Mouse (Mus musculus) liver, postnatal 0 days (tissue): ENCODE data around the gene Glt8d1. TPM values are rescaled to one million over a fixed set of nuclear protein-coding genes. Genes with fewer than 3 reads are reported as not detected.

ENCODE experiments used
- ATAC-seq: fragments of 200-750 bp; cut with Nextera tagmentation; 2 replicates; pipeline ENCODE4 v1.8.0; 2017; ENCODE audit warnings: mild to moderate bottlenecking, moderate library complexity
- DNase-seq: peaks from one replicate; pipeline ENCODE4 v3.0.0-alpha.2; 2016
- H3K27ac ChIP-seq: fragments of 300-500 bp; sonication (generic); 2 replicates; pipeline ENCODE4 v1.5.1; 2014; ENCODE audit warnings: antibody characterized with exemption, moderate library complexity, mild to moderate bottlenecking, low read depth
- H3K27me3 ChIP-seq: fragments of 300-500 bp; sonication (generic); 2 replicates; pipeline ENCODE4 v1.6.1; 2014; ENCODE audit warnings: low read length, control low read depth, mixed read lengths; ENCODE audit not compliant: insufficient read depth
- H3K36me3 ChIP-seq: fragments of 300-500 bp; sonication (generic); replicated peaks from 2 replicates; pipeline ENCODE4 v1.6.1; 2014; ENCODE audit warnings: mild to moderate bottlenecking, control low read depth, low read length, moderate library complexity, mixed read lengths; ENCODE audit not compliant: insufficient read depth
- H3K4me1 ChIP-seq: fragments of 300-500 bp; sonication (generic); 2 replicates; pipeline ENCODE4 v1.6.1; 2014; ENCODE audit warnings: antibody characterized with exemption, mild to moderate bottlenecking, control low read depth; ENCODE audit not compliant: insufficient read depth
- H3K4me2 ChIP-seq: fragments of 300-500 bp; sonication (generic); 2 replicates; pipeline ENCODE4 v1.6.1; 2014; ENCODE audit warnings: low read depth, mild to moderate bottlenecking, low read length, moderate library complexity, mixed read lengths
- H3K4me3 ChIP-seq: fragments of 300-500 bp; sonication (generic); 2 replicates; pipeline ENCODE4 v1.5.1; 2014; ENCODE audit warnings: low read depth, low read length
- H3K9ac ChIP-seq: fragments of 300-500 bp; sonication (generic); replicated peaks from 2 replicates; pipeline ENCODE4 v1.6.1; 2014; ENCODE audit warnings: mild to moderate bottlenecking, moderate library complexity
- H3K9me3 ChIP-seq: fragments of 300-500 bp; sonication (generic); 2 replicates; pipeline ENCODE4 v1.6.1; 2016; ENCODE audit warnings: mild to moderate bottlenecking, control low read depth, low read length, mixed read lengths
- CTCF ChIP-seq: sonication (generic); IDR thresholded peaks from 2 replicates; pipeline ENCODE4 v1.5.1; 2016; ENCODE audit warnings: antibody characterized with exemption, low read depth
- EP300 ChIP-seq: IDR thresholded peaks from 2 replicates; pipeline ENCODE4 v1.6.1; 2016; ENCODE audit warnings: antibody characterized with exemption, low read depth, mild to moderate bottlenecking
- WGBS: fragments of 180-500 bp; shearing (Covaris S2); extraction: QIAGEN DNeasy Blood & Tissue Kit; methylation state at CpG from one replicate; pipeline ENCODE4 v1.1.7; 2014; ENCODE audit not compliant: insufficient replicate concordance; 5-methylcytosine and 5-hydroxymethylcytosine counted together
- polyA plus RNA-seq: library from polyadenylated mRNA; unstranded; fragments of >200 nt; fragmentation: Nextera tagmentation; extraction: Ambion mirVana; gene quantifications from 2 replicates; pipeline ENCODE4 v1.2.1, GENCODE M21; 2015

Gene Glt8d1
- polyA plus RNA-seq, 1 experiment from 2014 or later = 9.4 TPM

- ATAC-seq (no peak), DNase-seq (no peak)
- Histone ChIP-seq H3K4me1 (peaks cover 7% of the 10 kb centered on the region), H3K27ac (no peak overlapping the region), H3K4me3 (no peak overlapping the region), H3K27me3 (no peaks in the 10 kb centered on the region), H3K9ac (no peak overlapping the region), H3K36me3 (peaks cover 6% of the 10 kb centered on the region; the same call in 1 of the 2 replicates), H3K9me3 (no peaks in the 10 kb centered on the region), H3K4me2 (no peak overlapping the region)
- TF ChIP-seq EP300 = no peak
- no peak for TF ChIP-seq CTCF
These were observed 4.8 kb upstream of the Glt8d1 start for GRCm38 (mm10) chr14:30996417-30996816.

DNA sequence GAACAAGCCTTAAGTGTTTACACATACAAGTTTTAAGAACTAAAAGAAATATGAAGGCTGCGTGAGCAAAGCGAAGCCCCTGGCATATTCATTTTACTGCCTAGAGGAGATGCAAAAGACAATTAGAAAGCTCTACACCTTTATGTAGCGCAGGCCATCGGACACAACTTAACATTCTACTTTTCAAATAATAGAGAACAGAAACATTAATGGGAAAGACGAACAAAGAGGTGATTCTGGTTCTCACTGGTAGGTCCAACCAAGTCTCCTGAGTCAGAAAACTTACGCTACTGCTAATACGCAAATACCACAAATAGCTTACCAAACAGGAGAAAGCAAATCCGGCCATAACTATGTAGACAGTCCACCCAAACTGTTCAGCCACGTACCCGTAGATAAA is 844 bp upstream of the Glt8d1 start:
- Histone ChIP-seq H3K4me2 (peak overlapping the region; percentile 73), H3K27ac (peak overlapping the region; percentile 95), H3K4me1 (peaks cover 13% of the 10 kb centered on the region), H3K9ac (peak overlapping the region; percentile 92), H3K27me3 (no peaks in the 10 kb centered on the region), H3K9me3 (no peaks in the 10 kb centered on the region), H3K4me3 (peak overlapping the region; percentile 84), H3K36me3 (peaks cover 6% of the 10 kb centered on the region; the same call in 1 of the 2 replicates)
- TF ChIP-seq EP300 = no peak
- no peak for TF ChIP-seq CTCF
- ATAC-seq (no peak), DNase-seq (no peak)
- 45% methylated on average over 10 of the region's 10 CpGs for WGBS

- H3K27me3 ChIP-seq = no peaks in the 10 kb centered on the region
- peaks cover 13% of the 10 kb centered on the region for H3K4me1 ChIP-seq
- H3K27ac ChIP-seq = peak overlapping the region; percentile 95
- ATAC-seq (peak; percentile 2; the same call in 1 of the 2 replicates), DNase-seq (no peak)
- H3K9ac ChIP-seq = peak overlapping the region; percentile 92
- no peak for TF ChIP-seq EP300
- TF ChIP-seq CTCF = peak; percentile 14; the same call in 1 of the 2 replicates
- H3K9me3 ChIP-seq = no peaks in the 10 kb centered on the region
- peaks cover 6% of the 10 kb centered on the region; the same call in 1 of the 2 replicates for H3K36me3 ChIP-seq
- peak overlapping the region; percentile 73 for H3K4me2 ChIP-seq
- WGBS = 1% methylated on average over 21 of the region's 21 CpGs
- peak overlapping the region; percentile 84 for H3K4me3 ChIP-seq
These were observed 339 bp upstream of the Glt8d1 start for GRCm38 (mm10) chr14:31000816-31001306.

DNA sequence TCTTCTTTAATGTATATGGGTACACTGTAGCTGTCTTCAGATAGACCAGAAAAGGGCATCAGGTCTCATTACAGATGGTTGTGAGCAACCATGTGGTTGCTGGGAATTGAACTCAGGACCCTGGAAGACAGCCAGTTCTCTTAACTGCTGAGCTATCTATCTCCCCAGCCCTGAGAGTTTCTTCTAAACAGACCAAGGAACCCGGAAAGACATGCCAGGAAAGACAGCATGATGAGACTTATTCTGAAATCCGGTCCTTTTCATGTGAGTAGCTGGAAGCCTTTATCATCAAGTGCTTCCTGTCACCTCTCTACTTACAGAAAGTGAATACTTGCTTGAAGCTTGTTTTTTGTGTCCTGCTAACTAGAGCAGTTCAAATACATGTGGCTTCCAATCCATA is 3.3 kb downstream of the Glt8d1 start:
- Histone ChIP-seq H3K27ac (no peak overlapping the region), H3K27me3 (no peaks in the 10 kb centered on the region), H3K4me1 (peaks cover 13% of the 10 kb centered on the region), H3K9me3 (no peaks in the 10 kb centered on the region), H3K4me2 (no peak overlapping the region), H3K36me3 (peaks cover 8% of the 10 kb centered on the region; the same call in 1 of the 2 replicates), H3K9ac (no peak overlapping the region), H3K4me3 (no peak overlapping the region)
- no peak for ATAC-seq
- WGBS = 49% methylated on average over 2 of the region's 2 CpGs
- no peak for DNase-seq
- TF ChIP-seq CTCF (no peak), EP300 (0 out of 2 replicates have a peak, but pooled peaks have one; percentile 20)

DNA sequence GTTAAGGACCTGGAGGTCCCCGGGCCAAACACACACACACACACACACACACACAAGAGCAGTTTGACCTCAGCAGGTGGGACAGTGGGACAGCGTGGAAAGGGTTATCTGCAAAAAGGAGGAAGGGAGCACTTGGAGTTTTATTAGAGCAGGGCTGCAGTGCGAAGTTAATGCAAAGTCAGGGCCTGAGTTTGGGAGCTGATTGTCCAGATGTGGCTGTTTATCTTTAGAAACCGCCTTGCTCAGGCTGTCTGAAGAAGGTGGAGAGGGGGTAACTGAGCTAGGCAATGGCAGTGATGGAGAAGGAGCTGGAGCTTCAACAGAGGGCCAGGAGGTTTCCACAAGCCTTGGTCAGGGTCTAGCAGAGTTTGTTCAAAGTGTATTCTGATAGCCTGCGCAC is 5.6 kb downstream of the Glt8d1 start:
- DNase-seq (no peak), ATAC-seq (peak; percentile 65)
- no peak overlapping the region for H3K9ac ChIP-seq
- H3K27ac ChIP-seq = no peak overlapping the region
- no peak overlapping the region for H3K4me2 ChIP-seq
- no peaks in the 10 kb centered on the region for H3K27me3 ChIP-seq
- peaks cover 7% of the 10 kb centered on the region for H3K4me1 ChIP-seq
- peaks cover 24% of the 10 kb centered on the region for H3K36me3 ChIP-seq
- peak; percentile 37; the same call in 1 of the 2 replicates for TF ChIP-seq EP300
- TF ChIP-seq CTCF = no peak
- no peak overlapping the region for H3K4me3 ChIP-seq
- H3K9me3 ChIP-seq = no peaks in the 10 kb centered on the region
- WGBS = 63% methylated on average over 5 of the region's 5 CpGs

- DNase-seq (no peak), ATAC-seq (no peak)
- TF ChIP-seq EP300 = no peak
- TF ChIP-seq CTCF = no peak
- Histone ChIP-seq H3K27me3 (no peaks in the 10 kb centered on the region), H3K9ac (no peak overlapping the region), H3K4me3 (no peak overlapping the region), H3K4me2 (no peak overlapping the region), H3K36me3 (peaks cover 67% of the 10 kb centered on the region), H3K4me1 (peaks cover 2% of the 10 kb centered on the region; the same call in 1 of the 2 replicates), H3K9me3 (no peaks in the 10 kb centered on the region), H3K27ac (no peak overlapping the region)
- 81% methylated on average over 3 of the region's 3 CpGs for WGBS
These were observed 10.4 kb downstream of the Glt8d1 start for GRCm38 (mm10) chr14:31011588-31011987.
